Mouse (Mus musculus): ENCODE measurements around the gene Fkbp10. TPM values are rescaled to one million over a fixed set of nuclear protein-coding genes. Genes with fewer than 3 reads are reported as not detected.

The Fkbp10 gene
- polyA plus RNA-seq, 1 experiment from 2014 or later, result 67.0 TPM

- Histone ChIP-seq H3K36me3 (replicated peaks) (peaks cover 71% of the 10 kb centered on the region), H3K9me3 (no peaks in the 10 kb centered on the region), H3K27me3 (replicated peaks; ENCODE audit: low read depth, poor library complexity, severe bottlenecking) (no peaks in the 10 kb centered on the region), H3K27ac (replicated peaks) (no peak overlapping the region), H3K4me1 (peaks cover 12% of the 10 kb centered on the region), H3K4me3 (no peak overlapping the region)
- DNase-seq (ENCODE audit: low spot score), result no peak
- 89% methylated on average over 1 of the region's 1 CpGs for WGBS
Measured at GRCm38 (mm10) chr11:100465833-100466232, 50.3 kb downstream of the Fkbp10 start.

GRCm38 (mm10) chr11:100471352-100472196 is 56.1 kb downstream of the Fkbp10 start:
- peaks cover 44% of the 10 kb centered on the region for H3K36me3 ChIP-seq (replicated peaks)
- no peaks in the 10 kb centered on the region for H3K9me3 ChIP-seq
- WGBS, result 6% methylated on average over 30 of the region's 30 CpGs
- no peaks in the 10 kb centered on the region for H3K27me3 ChIP-seq (replicated peaks; ENCODE audit: low read depth, poor library complexity, severe bottlenecking)
- H3K27ac ChIP-seq (replicated peaks), result peak overlapping the region; percentile 92
- H3K4me1 ChIP-seq, result peaks cover 23% of the 10 kb centered on the region
- peak overlapping the region; percentile 95 for H3K4me3 ChIP-seq
- no peak for DNase-seq (ENCODE audit: low spot score)

- Histone ChIP-seq H3K27ac (replicated peaks) (peak within 1 kb of the TSS; percentile 92), H3K9me3 (no peaks in the 10 kb centered on the region), H3K36me3 (replicated peaks) (peaks cover 45% of the 10 kb centered on the region), H3K4me1 (peaks cover 23% of the 10 kb centered on the region), H3K4me3 (peak within 1 kb of the TSS; percentile 95), H3K27me3 (replicated peaks; ENCODE audit: low read depth, poor library complexity, severe bottlenecking) (no peaks in the 10 kb centered on the region)
- WGBS, result under 1% methylated on average over 83 of the region's 83 CpGs
- peak; percentile 95 for DNase-seq (ENCODE audit: low spot score)
Measured at GRCm38 (mm10) chr11:100472197-100472934, 56.9 kb downstream of the Fkbp10 start, which contains the start of gene Klhl11. TSS of gene Klhl11 (minus strand) at chr11:100472741.

- WGBS, result 35% methylated on average over 5 of the region's 5 CpGs
Measured at GRCm38 (mm10) chr11:100472935-100473295, 57.4 kb downstream of the Fkbp10 start.

More at GRCm38 (mm10) chr11:100472935-100473295, 57.4 kb downstream of the Fkbp10 start:
- H3K4me1 ChIP-seq, result peaks cover 23% of the 10 kb centered on the region
- H3K9me3 ChIP-seq, result no peaks in the 10 kb centered on the region
- no peak for DNase-seq (ENCODE audit: low spot score)
- no peaks in the 10 kb centered on the region for H3K27me3 ChIP-seq (replicated peaks; ENCODE audit: low read depth, poor library complexity, severe bottlenecking)
- H3K36me3 ChIP-seq (replicated peaks), result peaks cover 45% of the 10 kb centered on the region
- peak overlapping the region; percentile 92; the same call in 1 of the 2 replicates for H3K27ac ChIP-seq (replicated peaks)
- peak overlapping the region; percentile 95 for H3K4me3 ChIP-seq

Small RNA genes lying within 50 kb of the gene (microRNA-seq; reads per million reads assigned to microRNA genes)
- not detected for gene Gm27374

Other genes with a start within 250 kb of the Fkbp10 start
- not detected in 2 replicates for gene Krt9, start 222.5 kb upstream of the Fkbp10 start, polyA plus RNA-seq (2016; fragmentation: Nextera tagmentation; extraction: Ambion mirVana)
- gene Krt14, start 208.1 kb upstream of the Fkbp10 start, polyA plus RNA-seq (2016; fragmentation: Nextera tagmentation; extraction: Ambion mirVana), result 12.0 and 16.1 TPM in 2 replicates
- not detected in 2 replicates for gene Krt16, start 166.8 kb upstream of the Fkbp10 start, polyA plus RNA-seq (2016; fragmentation: Nextera tagmentation; extraction: Ambion mirVana)
- 0.28 and 0.67 TPM in 2 replicates for gene Krt17, start 154.7 kb upstream of the Fkbp10 start, polyA plus RNA-seq (2016; fragmentation: Nextera tagmentation; extraction: Ambion mirVana)
- not detected in 2 replicates for gene Krt42, start 145.8 kb upstream of the Fkbp10 start, polyA plus RNA-seq (2016; fragmentation: Nextera tagmentation; extraction: Ambion mirVana)
- 1,675 and 1,681 TPM in 2 replicates for gene Eif1, start 95.8 kb upstream of the Fkbp10 start, polyA plus RNA-seq (2016; fragmentation: Nextera tagmentation; extraction: Ambion mirVana)
- 0.37 TPM in 1 of 2 replicates, not detected in the other for gene Gast, start 81.3 kb upstream of the Fkbp10 start, polyA plus RNA-seq (2016; fragmentation: Nextera tagmentation; extraction: Ambion mirVana)
- 14.0 and 14.2 TPM in 2 replicates for gene Hap1, start 59.6 kb upstream of the Fkbp10 start, polyA plus RNA-seq (2016; fragmentation: Nextera tagmentation; extraction: Ambion mirVana)
- gene Jup, start 17.9 kb upstream of the Fkbp10 start, polyA plus RNA-seq (2016; fragmentation: Nextera tagmentation; extraction: Ambion mirVana), result 45.8 and 52.6 TPM in 2 replicates
- 34.1 and 34.9 TPM in 2 replicates for gene P3h4, start 861 bp upstream of the Fkbp10 start, polyA plus RNA-seq (2016; fragmentation: Nextera tagmentation; extraction: Ambion mirVana)
- 150 and 156 TPM in 2 replicates for gene Nt5c3b, start 26.1 kb downstream of the Fkbp10 start, polyA plus RNA-seq (2016; fragmentation: Nextera tagmentation; extraction: Ambion mirVana)
- gene Klhl10, start 26.2 kb downstream of the Fkbp10 start, polyA plus RNA-seq (2016; fragmentation: Nextera tagmentation; extraction: Ambion mirVana), result 0.75 and 0.98 TPM in 2 replicates
- 7.4 and 8.5 TPM in 2 replicates for gene Klhl11, start 57.0 kb downstream of the Fkbp10 start, polyA plus RNA-seq (2016; fragmentation: Nextera tagmentation; extraction: Ambion mirVana)
- gene Acly, start 112.3 kb downstream of the Fkbp10 start, polyA plus RNA-seq (2016; fragmentation: Nextera tagmentation; extraction: Ambion mirVana), result 291 and 321 TPM in 2 replicates
- 1.4 and 1.7 TPM in 2 replicates for gene Ttc25, start 129.9 kb downstream of the Fkbp10 start, polyA plus RNA-seq (2016; fragmentation: Nextera tagmentation; extraction: Ambion mirVana)
- 21.3 and 25.1 TPM in 2 replicates for gene Cnp, start 159.2 kb downstream of the Fkbp10 start, polyA plus RNA-seq (2016; fragmentation: Nextera tagmentation; extraction: Ambion mirVana)
- 77.2 and 81.4 TPM in 2 replicates for gene Nkiras2, start 203.5 kb downstream of the Fkbp10 start, polyA plus RNA-seq (2016; fragmentation: Nextera tagmentation; extraction: Ambion mirVana)
- 272 and 279 TPM in 2 replicates for gene Dnajc7, start 204.5 kb downstream of the Fkbp10 start, polyA plus RNA-seq (2016; fragmentation: Nextera tagmentation; extraction: Ambion mirVana)